Mouse (Mus musculus): ENCODE data around the gene Tmtc3. TPM values are rescaled to one million over a fixed set of nuclear protein-coding genes. Genes with fewer than 3 reads are reported as not detected.
"Not testable (repeated sequence)": the region's sequence is repeated elsewhere in the genome, so short reads cannot be mapped to it uniquely, and the experiment has no call there.

The Tmtc3 gene
- 1 to 10 TPM; 1.2 to 4.0 TPM for polyA plus RNA-seq (2017; shearing (Covaris generic))

GRCm38 (mm10) chr10:100487097-100487978 is at the start of gene Tmtc3, which contains the start of gene Cep290:
Tmtc3 (minus strand) TSS chr10:100487350.
Cep290 (plus strand) TSS chr10:100487558.
- peak; percentile 71 for ATAC-seq

GRCm38 (mm10) chr10:100524499-100525390 is 37.6 kb upstream of the Tmtc3 start:
- no peak for ATAC-seq

GRCm38 (mm10) chr10:100522330-100522729 is 35.2 kb upstream of the Tmtc3 start:
- ATAC-seq = no peak

- no peak for ATAC-seq
These were observed 34.5 kb upstream of the Tmtc3 start for GRCm38 (mm10) chr10:100521617-100522016.

GRCm38 (mm10) chr10:100508170-100508569 is 21.0 kb upstream of the Tmtc3 start:
- no peak for ATAC-seq

DNA sequence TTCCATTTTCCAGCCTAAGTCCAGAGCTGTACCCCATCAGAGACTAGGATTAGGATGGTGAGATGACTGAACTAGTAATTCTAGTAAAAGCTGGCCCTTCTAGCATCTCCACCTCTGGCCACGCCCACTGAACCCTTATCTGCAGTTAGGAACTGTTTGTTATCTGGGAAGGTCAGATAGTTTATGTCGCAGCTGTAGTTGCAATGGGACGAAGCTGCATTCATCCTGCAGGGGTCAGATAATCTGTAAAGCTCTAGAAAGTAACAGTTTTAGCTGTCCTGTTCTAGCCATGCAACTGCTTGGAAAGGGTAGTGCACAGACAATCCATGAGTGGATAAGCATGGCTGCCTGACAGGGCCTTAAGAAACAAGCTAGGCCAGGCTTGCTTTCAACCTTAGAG is 11.2 kb upstream of the Tmtc3 start:
- ATAC-seq = no peak

DNA sequence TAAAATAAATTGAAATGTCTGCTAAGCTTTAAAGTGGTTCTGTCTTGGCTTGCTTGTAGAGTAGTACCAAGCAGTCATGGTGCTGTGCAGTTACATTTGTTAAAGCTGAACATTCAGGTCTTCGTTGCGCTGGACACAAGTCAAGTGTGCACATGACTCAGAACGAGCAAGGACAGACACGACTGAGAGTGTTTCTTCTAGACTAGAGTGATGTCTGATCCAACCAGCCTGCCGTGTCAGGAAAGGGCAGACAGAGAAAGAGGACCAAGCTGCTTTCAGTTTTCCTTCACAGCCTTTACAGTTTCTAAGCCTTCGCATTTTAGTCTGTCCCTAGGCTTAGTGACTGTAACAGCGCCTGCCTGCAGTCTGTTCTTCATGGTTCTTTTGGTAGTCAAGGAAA is 4.8 kb upstream of the Tmtc3 start:
- no peak for ATAC-seq

GRCm38 (mm10) chr10:100486701-100487096 is 451 bp downstream of the Tmtc3 start:
- peak; percentile 31 for ATAC-seq

- no peak for ATAC-seq
These were observed 7.6 kb downstream of the Tmtc3 start for GRCm38 (mm10) chr10:100479538-100479937.

- peak; percentile 58 for ATAC-seq
These were observed 12.1 kb downstream of the Tmtc3 start for GRCm38 (mm10) chr10:100475040-100475439.

DNA sequence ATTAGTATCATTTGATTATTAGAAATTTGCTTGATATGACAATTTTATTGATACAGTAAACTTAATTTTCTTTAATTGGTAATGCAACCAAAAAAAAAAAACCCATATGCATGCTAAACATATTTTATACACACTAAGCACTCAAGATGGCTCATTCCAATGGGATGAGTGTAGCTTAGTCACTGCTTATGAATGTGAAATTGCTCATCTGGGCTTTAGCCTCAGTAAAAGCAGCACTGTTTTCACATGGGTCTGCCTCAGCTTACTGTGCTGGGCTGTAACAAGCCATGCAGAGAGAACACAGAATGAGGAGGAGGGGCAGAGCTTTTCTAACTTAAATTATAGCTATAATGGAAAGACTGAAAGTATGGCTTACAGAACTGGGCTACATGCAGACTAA is 26.6 kb downstream of the Tmtc3 start:
- ATAC-seq = no peak

- ATAC-seq = no peak
These were observed 37.8 kb downstream of the Tmtc3 start for GRCm38 (mm10) chr10:100449394-100449793.

GRCm38 (mm10) chr10:100427592-100427991 is 59.6 kb downstream of the Tmtc3 start:
- no peak for ATAC-seq

- ATAC-seq = no peak
These were observed 71.6 kb downstream of the Tmtc3 start for GRCm38 (mm10) chr10:100415566-100415965.

GRCm38 (mm10) chr10:100402301-100402700 is 84.8 kb downstream of the Tmtc3 start:
- ATAC-seq = not testable (repeated sequence)

Other genes starting within 250 kb of the Tmtc3 start
- not detected for gene Gm4301, start 151.7 kb downstream of the Tmtc3 start, polyA plus RNA-seq (2017; shearing (Covaris generic))
- gene Gm4302, start 146.5 kb downstream of the Tmtc3 start, polyA plus RNA-seq (2017; shearing (Covaris generic)) = not detected
- gene Gm4303, start 141.4 kb downstream of the Tmtc3 start, polyA plus RNA-seq (2017; shearing (Covaris generic)) = not detected
- gene Gm4305, start 136.3 kb downstream of the Tmtc3 start, polyA plus RNA-seq (2017; shearing (Covaris generic)) = not detected
- gene Gm4307, start 126.0 kb downstream of the Tmtc3 start, polyA plus RNA-seq (2017; shearing (Covaris generic)) = not detected
- gene Gm4312, start 104.8 kb downstream of the Tmtc3 start, polyA plus RNA-seq (2017; shearing (Covaris generic)) = not detected
- 1 to 10 TPM; 3.9 to 7.2 TPM for gene Cep290, start 208 bp upstream of the Tmtc3 start, polyA plus RNA-seq (2017; shearing (Covaris generic))
- 10 to 100 TPM; 11.3 to 14.5 TPM for gene 4930430F08Rik, start 103.1 kb upstream of the Tmtc3 start, polyA plus RNA-seq (2017; shearing (Covaris generic))
- not detected for gene 1700017N19Rik, start 103.1 kb upstream of the Tmtc3 start, polyA plus RNA-seq (2017; shearing (Covaris generic))

Measured in CD4-positive, CD25-positive, alpha-beta regulatory T cell, adult 4 months (primary cell).